Mouse (Mus musculus) heart, adult 2 months (tissue): ENCODE results near the gene Nabp2. TPM values are rescaled to one million over a fixed set of nuclear protein-coding genes. Genes with fewer than 3 reads are reported as not detected.
A peak's percentile ranks its signal among the peaks of the same experiment; 100 is the strongest.

Experiments used
- DNase-seq, 2 experiments: peaks; one replicate each; pipeline ENCODE4 v3.0.0; 2021
- H3K27ac ChIP-seq: fragments of 200-600 bp; 2 replicates; pipeline ENCODE4 v1.8.1; 2022
- H3K27me3 ChIP-seq: fragments of 200-500 bp; 2 replicates; pipeline ENCODE4 v1.6.1; 2012; ENCODE audit warnings: mild to moderate bottlenecking, low read length, inconsistent platforms, mixed read lengths; ENCODE audit not compliant: control insufficient read depth, insufficient read depth
- H3K36me3 ChIP-seq: fragments of 200-500 bp; 2 replicates; pipeline ENCODE4 v1.6.1; 2012; ENCODE audit warnings: low read length, inconsistent platforms; ENCODE audit not compliant: control insufficient read depth, insufficient read depth
- H3K4me1 ChIP-seq: fragments of 200-500 bp; 2 replicates; pipeline ENCODE4 v1.6.1; 2011; ENCODE audit warnings: low read length; ENCODE audit not compliant: control insufficient read depth, insufficient read depth
- H3K4me3 ChIP-seq: fragments of 200-600 bp; 2 replicates; pipeline ENCODE4 v1.8.1; 2022
- H3K79me2 ChIP-seq: fragments of 200-500 bp; replicated peaks from 2 replicates; pipeline ENCODE4 v1.6.1; 2012; ENCODE audit warnings: mild to moderate bottlenecking, inconsistent platforms, low read length, moderate library complexity, mixed read lengths; ENCODE audit not compliant: control insufficient read depth, insufficient read depth
- H3K9ac ChIP-seq: fragments of 200-500 bp; 2 replicates; pipeline ENCODE4 v1.6.1; 2012; ENCODE audit warnings: low read depth, mild to moderate bottlenecking, control low read depth, inconsistent platforms, low read length, mixed read lengths
- CTCF ChIP-seq: fragments of 200-600 bp; IDR thresholded peaks from 2 replicates; pipeline ENCODE4 v1.8.1; 2022; ENCODE audit warnings: antibody characterized with exemption, mild to moderate bottlenecking, moderate library complexity
- EP300 ChIP-seq: fragments of 200-500 bp; IDR thresholded peaks from 2 replicates; pipeline ENCODE4 v1.6.1; 2011; ENCODE audit warnings: low read depth, low read length, control low read depth; ENCODE audit not compliant: insufficient read depth
- POLR2A ChIP-seq: fragments of 200-500 bp; IDR thresholded peaks from 2 replicates; pipeline ENCODE4 v1.6.1; 2011; ENCODE audit warnings: mild to moderate bottlenecking, low read depth, low read length, control low read depth; ENCODE audit not compliant: insufficient read depth
- WGBS: fragments of 180-500 bp; shearing (Covaris S2); methylation state at CpG from one replicate; pipeline ENCODE4 v1.1.7; 2018; 5-methylcytosine and 5-hydroxymethylcytosine counted together
- intact Hi-C: fragments of 180-260 bp; cut with DNase I; formaldehyde crosslinking; loops from one replicate; pipeline ENCODE4 v1.15.1; 2025
- polyA plus RNA-seq: library from polyadenylated mRNA; depleted of rRNA; stranded (reverse); fragments of >200 nt; gene quantifications from 2 replicates; pipeline ENCODE4 v1.2.3, GENCODE M21; 2012
- total RNA-seq, 2 experiments: library from RNA; stranded (reverse); gene quantifications; 2 replicates each; pipeline ENCODE4 v1.2.3; 2021

Nabp2 gene
- total and polyA plus RNA-seq, 3 experiments: 25.1 to 48.2 (median 45.2) TPM

- intact Hi-C loops: no loop called here
- Histone ChIP-seq H3K4me3 (no peak overlapping the region), H3K4me1 (no peaks in the 10 kb centered on the region; the same call in 1 of the 2 replicates), H3K27ac (no peak overlapping the region), H3K79me2 (0 out of 2 replicates have a peak, but pooled peaks cover 2% of the 10 kb centered on the region), H3K9ac (no peak overlapping the region), H3K27me3 (no peaks in the 10 kb centered on the region), H3K36me3 (peaks cover 5% of the 10 kb centered on the region)
- no peak for DNase-seq
- 36% methylated on average over 5 of the region's 5 CpGs for WGBS
- no peak for TF ChIP-seq EP300
- TF ChIP-seq CTCF: no peak
- TF ChIP-seq POLR2A: no peak
Measured at GRCm38 (mm10) chr10:128422426-128422825, 11.1 kb upstream of the Nabp2 start.

- Histone ChIP-seq H3K9ac (no peak overlapping the region), H3K4me3 (no peak overlapping the region), H3K27ac (no peak overlapping the region), H3K36me3 (peaks cover 2% of the 10 kb centered on the region; the same call in 1 of the 2 replicates), H3K4me1 (peaks cover 4% of the 10 kb centered on the region), H3K79me2 (0 out of 2 replicates have a peak, but pooled peaks cover 2% of the 10 kb centered on the region), H3K27me3 (no peaks in the 10 kb centered on the region)
- TF ChIP-seq CTCF (no peak), POLR2A (no peak), EP300 (no peak)
- no peak for DNase-seq
- intact Hi-C loops: loop anchor here (5.0 kb wide), 1 partner anchor 112 kb away; the partner anchor contains the start of gene Esyt1
- 70% methylated on average over 5 of the region's 5 CpGs for WGBS
Measured at GRCm38 (mm10) chr10:128414848-128415247, 3.6 kb upstream of the Nabp2 start.

GRCm38 (mm10) chr10:128413076-128413475 lies 1.8 kb upstream of the Nabp2 start:
- Histone ChIP-seq H3K4me3 (no peak overlapping the region), H3K9ac (no peak overlapping the region), H3K4me1 (peaks cover 5% of the 10 kb centered on the region), H3K27ac (no peak overlapping the region), H3K36me3 (no peaks in the 10 kb centered on the region), H3K27me3 (no peaks in the 10 kb centered on the region), H3K79me2 (no peaks in the 10 kb centered on the region)
- intact Hi-C loops: loop anchor here (5.0 kb wide), 1 partner anchor 114 kb away; the partner anchor contains the start of gene Esyt1
- DNase-seq: no peak
- TF ChIP-seq CTCF (no peak), EP300 (no peak), POLR2A (no peak)
- WGBS: 24% methylated on average over 1 of the region's 1 CpGs

- Histone ChIP-seq H3K79me2 (no peaks in the 10 kb centered on the region), H3K4me1 (peaks cover 5% of the 10 kb centered on the region), H3K27ac (peak overlapping the region; percentile 89; the same call in 1 of the 2 replicates), H3K4me3 (peak overlapping the region; percentile 63), H3K9ac (no peak overlapping the region), H3K27me3 (no peaks in the 10 kb centered on the region), H3K36me3 (no peaks in the 10 kb centered on the region)
- intact Hi-C loops: loop anchor here (5.0 kb wide), 1 partner anchor 115 kb away; the partner anchor contains the start of gene Esyt1
- TF ChIP-seq EP300 (no peak), CTCF (no peak), POLR2A (no peak)
- DNase-seq: no peak
- 21% methylated on average over 1 of the region's 1 CpGs for WGBS
Measured at GRCm38 (mm10) chr10:128412558-128412957, 1.3 kb upstream of the Nabp2 start.

GRCm38 (mm10) chr10:128412055-128412381 lies 726 bp upstream of the Nabp2 start:
- H3K4me3 ChIP-seq: peak overlapping the region; percentile 63
- WGBS: 3% methylated on average over 14 of the region's 14 CpGs
- no peaks in the 10 kb centered on the region for H3K27me3 ChIP-seq
- H3K9ac ChIP-seq: peak overlapping the region; percentile 69
- intact Hi-C loops: loop anchor here (5.0 kb wide), 1 partner anchor 115 kb away; the partner anchor contains the start of gene Esyt1
- H3K79me2 ChIP-seq: no peaks in the 10 kb centered on the region
- peaks cover 5% of the 10 kb centered on the region for H3K4me1 ChIP-seq
- no peaks in the 10 kb centered on the region for H3K36me3 ChIP-seq
- peak overlapping the region; percentile 89 for H3K27ac ChIP-seq
- TF ChIP-seq EP300 (no peak), POLR2A (no peak), CTCF (no peak)
- DNase-seq: peak in 1 of 2 experiments; percentile 41

- H3K79me2 ChIP-seq: no peaks in the 10 kb centered on the region
- TF ChIP-seq EP300 (no peak), POLR2A (no peak), CTCF (no peak)
- DNase-seq: no peak
- peaks cover 5% of the 10 kb centered on the region for H3K4me1 ChIP-seq
- peak overlapping the region; percentile 49; the same call in 1 of the 2 replicates for H3K9ac ChIP-seq
- H3K36me3 ChIP-seq: no peaks in the 10 kb centered on the region
- H3K27me3 ChIP-seq: no peaks in the 10 kb centered on the region
- H3K27ac ChIP-seq: peak overlapping the region; percentile 89
- H3K4me3 ChIP-seq: peak overlapping the region; percentile 63
- intact Hi-C loops: loop anchor here (1.0 to 5.0 kb wide), 2 partner anchors 45 to 117 kb away; partner anchors contain the start of gene Esyt1
- 14% methylated on average over 4 of the region's 4 CpGs for WGBS
Measured at GRCm38 (mm10) chr10:128410560-128410845, 789 bp downstream of the Nabp2 start.
